Mouse (Mus musculus) ovary, postnatal 36 days (tissue): ENCODE measurements around the gene Hnrnpab.

Experiments used
- DNase-seq: peaks from one replicate; pipeline ENCODE4 v3.0.0; 2022; ENCODE audit warnings: low spot score, mixed read lengths

The Hnrnpab gene

GRCm38 (mm10) chr11:51606447-51607095 lies at the start of gene Hnrnpab:
Gene Hnrnpab (minus strand): TSS chr11:51606847.
- peak; percentile 94 for DNase-seq

- no peak for DNase-seq
Observed at GRCm38 (mm10) chr11:51654891-51655290, 48.2 kb upstream of the Hnrnpab start.

GRCm38 (mm10) chr11:51653736-51654135 lies 47.1 kb upstream of the Hnrnpab start:
- no peak for DNase-seq

GRCm38 (mm10) chr11:51652889-51653418 lies 46.3 kb upstream of the Hnrnpab start:
- DNase-seq, result no peak

GRCm38 (mm10) chr11:51650691-51651515 lies 44.3 kb upstream of the Hnrnpab start, which contains the start of the genes N4bp3 and D930048N14Rik:
Gene N4bp3 (minus strand): TSS chr11:51650842.
Gene D930048N14Rik (plus strand): TSS chr11:51650954.
- DNase-seq, result peak; percentile 80

- peak; percentile 43 for DNase-seq
Observed at GRCm38 (mm10) chr11:51650261-51650660, 43.6 kb upstream of the Hnrnpab start.

- no peak for DNase-seq
Observed at GRCm38 (mm10) chr11:51649889-51650199, 43.2 kb upstream of the Hnrnpab start.

- no peak for DNase-seq
Observed at GRCm38 (mm10) chr11:51649111-51649888, 42.7 kb upstream of the Hnrnpab start.

- DNase-seq, result no peak
Observed at GRCm38 (mm10) chr11:51648566-51648965, 41.9 kb upstream of the Hnrnpab start.

- no peak for DNase-seq
Observed at GRCm38 (mm10) chr11:51646751-51647667, 40.4 kb upstream of the Hnrnpab start.

- DNase-seq, result no peak
Observed at GRCm38 (mm10) chr11:51646245-51646644, 39.6 kb upstream of the Hnrnpab start.

- DNase-seq, result no peak
Observed at GRCm38 (mm10) chr11:51645293-51645692, 38.6 kb upstream of the Hnrnpab start.

- DNase-seq, result no peak
Observed at GRCm38 (mm10) chr11:51644217-51644616, 37.6 kb upstream of the Hnrnpab start.

- DNase-seq, result no peak
Observed at GRCm38 (mm10) chr11:51643761-51644160, 37.1 kb upstream of the Hnrnpab start.

- DNase-seq, result no peak
Observed at GRCm38 (mm10) chr11:51643202-51643601, 36.6 kb upstream of the Hnrnpab start.

- DNase-seq, result no peak
Observed at GRCm38 (mm10) chr11:51640748-51641147, 34.1 kb upstream of the Hnrnpab start.

GRCm38 (mm10) chr11:51638497-51638896 lies 31.9 kb upstream of the Hnrnpab start:
- DNase-seq, result no peak

- DNase-seq, result peak; percentile 56
Observed at GRCm38 (mm10) chr11:51637971-51638414, 31.3 kb upstream of the Hnrnpab start.

GRCm38 (mm10) chr11:51636323-51636684 lies 29.7 kb upstream of the Hnrnpab start:
- DNase-seq, result peak; percentile 58

GRCm38 (mm10) chr11:51635525-51636322 lies 29.1 kb upstream of the Hnrnpab start, which contains the start of gene Rmnd5b:
Gene Rmnd5b (minus strand): TSS chr11:51635896.
- DNase-seq, result peak; percentile 85
